Mouse (Mus musculus): ENCODE results near the gene Ap1b1.
A peak's percentile ranks its signal among the peaks of the same experiment; 100 is the strongest.
"Not testable (repeated sequence)": the region's sequence is repeated elsewhere in the genome, so short reads cannot be mapped to it uniquely, and the experiment has no call there.

Ap1b1 gene

DNA sequence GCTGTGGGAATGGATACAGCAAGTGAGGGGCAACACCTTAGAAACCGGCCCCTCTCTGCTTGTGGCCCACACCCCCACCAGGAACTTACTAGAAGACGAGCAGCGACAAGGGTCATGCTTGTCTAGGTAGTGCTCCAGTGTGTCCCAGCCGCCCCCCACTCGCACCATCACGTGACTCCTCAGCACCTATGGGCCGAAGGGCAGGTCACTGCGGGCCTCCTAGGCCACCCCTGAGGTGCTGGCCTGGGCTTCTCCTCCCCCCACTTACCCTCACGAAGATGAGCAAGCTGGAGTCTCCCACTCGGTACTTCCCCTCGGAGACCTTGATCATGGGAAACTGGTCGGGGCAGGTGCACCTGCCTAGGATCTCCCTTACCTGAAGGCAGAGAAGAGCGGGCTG, 75.7 kb downstream of the Ap1b1 start:
- DNase-seq (ENCODE audit: low spot score in 2 of 2) = no peak

- no peak for DNase-seq (ENCODE audit: low spot score in 2 of 2)
Measured at GRCm38 (mm10) chr11:5062860-5063505, 76.4 kb downstream of the Ap1b1 start.

GRCm38 (mm10) chr11:5063561-5064281, 77.1 kb downstream of the Ap1b1 start:
- DNase-seq (ENCODE audit: low spot score in 2 of 2) = peak in 1 of 2 experiments; percentile 18

DNA sequence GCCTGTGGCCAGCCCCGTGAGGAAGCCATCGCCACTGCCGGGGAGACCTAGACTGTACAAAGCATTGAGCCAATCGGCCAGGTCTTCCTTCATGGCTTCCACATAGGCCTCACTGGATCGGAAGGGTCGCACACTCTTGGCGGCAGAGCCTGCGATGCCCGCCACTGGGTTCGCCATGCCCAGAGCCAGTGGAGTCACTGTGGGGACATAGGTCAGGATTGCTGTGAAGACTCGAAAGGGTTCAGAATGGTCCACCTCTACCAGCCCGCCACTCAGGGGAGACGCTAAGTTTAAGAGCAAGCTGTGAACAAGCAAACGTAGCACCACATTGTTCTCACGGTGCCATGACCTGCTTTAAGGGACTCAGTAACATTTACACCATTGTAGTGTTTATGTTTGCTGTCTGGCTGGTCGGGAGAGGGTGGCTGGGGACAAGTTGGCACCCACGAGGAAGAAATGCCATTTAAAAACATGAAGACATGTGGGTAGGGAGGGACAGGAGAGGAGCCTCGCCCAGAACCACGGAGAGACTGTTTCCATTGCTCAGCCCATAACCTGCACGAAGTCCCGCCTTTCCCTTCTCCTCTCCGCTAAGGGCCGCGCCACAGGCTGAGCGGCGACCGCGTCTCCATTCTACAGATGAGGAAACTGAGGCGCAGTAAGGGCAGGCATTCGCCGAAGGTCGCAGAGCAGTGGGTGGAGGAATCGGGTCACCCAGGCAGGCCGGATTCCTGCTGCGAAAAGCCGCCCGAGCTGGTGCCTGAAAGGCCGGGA, 77.8 kb downstream of the Ap1b1 start:
- peak in 1 of 2 experiments; percentile 23 for DNase-seq (ENCODE audit: low spot score in 2 of 2)

DNA sequence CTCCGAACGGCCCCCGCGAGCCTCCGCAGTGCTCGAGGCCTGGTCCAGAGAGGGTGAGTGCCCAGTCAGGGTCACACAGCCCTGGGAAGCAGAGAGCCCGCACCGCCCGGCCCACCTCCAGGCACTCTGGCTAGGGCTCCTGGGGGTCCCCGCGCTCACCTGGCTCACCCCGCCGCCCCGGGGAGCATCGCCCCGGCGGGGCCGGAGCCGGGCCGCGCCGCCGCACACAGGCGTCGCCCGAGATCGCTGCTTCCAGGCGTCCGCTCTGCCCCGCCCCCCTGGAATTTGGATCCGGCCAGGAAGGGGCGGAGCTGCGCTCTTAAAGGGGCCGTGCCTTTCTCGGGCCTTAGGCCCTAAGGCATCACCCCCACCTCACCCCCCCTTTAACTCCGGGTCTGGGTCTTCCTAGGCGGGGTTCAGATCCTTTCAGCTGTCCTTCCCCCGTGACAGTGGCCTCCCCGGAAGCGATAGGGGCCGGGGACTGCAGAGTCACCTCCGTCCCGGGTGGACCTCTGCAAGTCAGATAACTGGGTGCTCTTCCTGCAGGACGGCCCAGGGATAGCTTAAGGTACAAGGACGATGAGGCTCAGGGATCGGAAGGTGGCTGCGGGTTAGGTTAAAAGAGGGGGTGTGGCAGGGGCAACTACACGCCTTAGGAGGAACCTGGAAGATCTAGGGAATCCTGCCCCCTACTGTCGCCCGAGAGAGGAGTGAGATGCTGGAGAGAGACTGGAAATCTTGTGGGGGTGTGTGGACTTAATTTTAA, 78.6 kb downstream of the Ap1b1 start, which contains the start of gene Gas2l1:
Gas2l1 (minus strand) TSS at position 272 of the 766 bp plus-strand sequence.
- peak; percentile 86 to 90 for DNase-seq (ENCODE audit: low spot score in 2 of 2)

- DNase-seq (ENCODE audit: low spot score in 2 of 2) = no peak
Measured at GRCm38 (mm10) chr11:5067063-5067462, 80.4 kb downstream of the Ap1b1 start.

DNA sequence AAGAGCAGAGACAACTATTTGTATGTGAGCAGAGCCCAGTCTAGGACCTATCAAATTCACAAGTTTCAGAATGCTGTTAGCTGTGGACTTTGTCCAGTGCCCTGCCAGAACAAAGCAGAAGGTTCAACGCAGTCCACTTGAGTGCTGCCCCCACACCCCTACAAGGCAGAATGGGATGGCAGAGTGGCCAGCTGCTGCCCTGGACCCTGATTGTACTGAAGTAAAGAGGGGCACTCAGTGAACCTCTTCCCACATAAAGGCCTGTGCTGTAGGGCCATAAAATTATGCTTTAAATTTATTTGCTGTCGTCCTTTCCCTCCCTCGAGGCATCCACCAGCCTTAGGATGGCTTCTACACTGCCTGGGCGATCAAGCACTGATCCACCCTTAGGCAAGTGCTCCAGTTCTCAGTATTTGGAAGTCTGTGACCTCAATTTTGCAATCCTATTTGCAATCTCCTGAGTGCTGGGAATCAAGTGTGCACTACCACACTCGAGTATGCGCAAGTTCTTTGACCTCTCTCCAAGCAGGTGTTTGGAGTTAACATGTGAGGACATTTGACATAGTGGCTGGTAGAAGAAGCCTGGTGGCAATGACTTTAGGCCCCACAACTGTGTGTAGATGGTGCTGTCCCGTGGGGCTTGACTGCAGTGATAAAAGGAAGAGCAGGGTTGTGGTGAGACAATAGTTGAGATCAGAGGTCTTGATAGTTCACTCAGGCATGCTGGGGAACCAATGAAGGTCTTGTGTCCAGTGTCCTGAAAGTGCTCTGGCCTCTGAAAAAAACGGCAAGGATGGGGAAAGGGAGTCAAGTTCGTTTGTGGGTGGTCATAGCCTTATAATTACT, 81.7 kb downstream of the Ap1b1 start:
- no peak for DNase-seq (ENCODE audit: low spot score in 2 of 2)

- DNase-seq (ENCODE audit: low spot score in 2 of 2) = peak in 1 of 2 experiments; percentile 19
Measured at GRCm38 (mm10) chr11:5074882-5075281, 88.3 kb downstream of the Ap1b1 start.

- DNase-seq (ENCODE audit: low spot score in 2 of 2) = no peak
Measured at GRCm38 (mm10) chr11:5075760-5076159, 89.1 kb downstream of the Ap1b1 start.

DNA sequence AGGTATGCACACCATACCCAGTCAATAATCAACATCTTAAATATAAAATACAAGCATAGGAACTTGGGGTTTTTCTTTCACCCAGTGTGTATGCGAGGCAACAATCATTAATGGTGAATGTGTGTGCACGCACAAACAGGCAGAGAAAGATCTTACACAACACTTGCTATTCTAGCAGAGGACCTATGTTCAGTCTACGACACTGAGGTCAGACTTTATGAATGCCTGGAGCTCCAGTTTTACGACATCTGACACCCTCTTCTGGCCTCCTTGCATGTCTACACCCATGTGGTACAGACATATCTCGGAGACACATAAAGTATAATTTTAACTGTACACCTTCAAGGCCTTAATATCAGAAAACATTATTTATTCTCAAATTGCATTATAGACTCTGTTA, 90.2 kb downstream of the Ap1b1 start:
- not testable (repeated sequence) for DNase-seq (ENCODE audit: low spot score in 2 of 2)

- DNase-seq (ENCODE audit: low spot score in 2 of 2) = no peak
Measured at GRCm38 (mm10) chr11:5089147-5089546, 102.5 kb downstream of the Ap1b1 start.

DNA sequence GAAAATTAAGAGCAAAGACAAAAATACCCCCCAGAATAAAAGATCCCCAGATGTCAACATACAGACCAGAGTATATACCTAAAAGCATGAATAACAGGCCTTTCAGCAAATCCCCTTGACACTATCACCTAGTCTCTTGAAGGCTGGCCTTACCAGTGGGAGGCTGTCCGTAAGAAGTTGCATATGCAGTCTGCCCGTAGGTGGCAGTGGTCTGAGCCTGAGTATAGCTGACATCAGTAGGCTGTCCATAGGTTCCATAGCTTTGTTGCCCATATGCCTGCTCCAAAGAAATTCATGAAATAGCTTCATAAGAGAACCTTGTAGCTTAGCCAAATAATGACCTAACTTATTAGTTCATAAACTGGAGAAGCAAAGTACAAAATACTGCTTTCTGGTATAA, 105.1 kb downstream of the Ap1b1 start:
- DNase-seq (ENCODE audit: low spot score in 2 of 2) = no peak
